In genomic region chr7:49778114-49778901, GRCm38 (mm10) we compare ENCODE assay signal across 8 mouse cellular contexts. TPM values are rescaled to one million over a fixed set of nuclear protein-coding genes. Genes with fewer than 3 reads are reported as not detected.
DNase-seq lines count a peak whose midpoint lies in the region; ATAC-seq and TF ChIP-seq lines count a peak whose summit lies in the region.

Prmt3 (plus strand) TSS chr7:49778346.

- 0 out of 2 replicates have a peak, but pooled peaks have one; percentile 21 for TF ChIP-seq EP300 in ES-Bruce4 (IDR thresholded peaks at IDR 0.05; ENCODE audit: insufficient read depth, low read depth, low read length)

- no peak for TF ChIP-seq POLR2A in ES-Bruce4 (IDR thresholded peaks at IDR 0.05; ENCODE audit: insufficient read depth, low read length)
- TF ChIP-seq POLR2A in lung, adult 2 months (IDR thresholded peaks at IDR 0.05; ENCODE audit: borderline replicate concordance, extremely low read depth, low read depth, low read length): no peak

- H3K9me3 ChIP-seq in ES-Bruce4 (replicated peaks; ENCODE audit: control insufficient read depth, insufficient read depth, low read length, poor library complexity, severe bottlenecking): no peaks in the 10 kb centered on the region
- H3K9me3 ChIP-seq in forebrain, embryonic 14.5 days (replicated peaks; ENCODE audit: control insufficient read depth, low read length): no peaks in the 10 kb centered on the region

- H3K4me3 ChIP-seq in ES-Bruce4 (ENCODE audit: low read depth, low read length): peak within 1 kb of the TSS; percentile 76
- peak within 1 kb of the TSS; percentile 69 for H3K4me3 ChIP-seq in forebrain, embryonic 14.5 days (ENCODE audit: low read depth, low read length)
- H3K4me3 ChIP-seq in lung, adult 2 months (replicated peaks; ENCODE audit: extremely low read depth, low read depth, low read length): peak within 1 kb of the TSS; percentile 56

- peak; percentile 87 for TF ChIP-seq CTCF in ES-Bruce4 (IDR thresholded peaks at IDR 0.05; ENCODE audit: low read depth, low read length)
- peak; percentile 81 for TF ChIP-seq CTCF in lung, adult 2 months (IDR thresholded peaks at IDR 0.05; ENCODE audit: insufficient read depth, low read length)

- no peaks in the 10 kb centered on the region for H3K27me3 ChIP-seq in ES-Bruce4 (ENCODE audit: control insufficient read depth, insufficient read depth, low read length, poor library complexity, severe bottlenecking)
- no peaks in the 10 kb centered on the region for H3K27me3 ChIP-seq in forebrain, embryonic 14.5 days (replicated peaks; ENCODE audit: control insufficient read depth, insufficient read depth, low read length)

- peak within 1 kb of the TSS; percentile 75 for H3K4me2 ChIP-seq in forebrain, embryonic 14.5 days (ENCODE audit: low read length)

- peak within 1 kb of the TSS; percentile 78 for H3K9ac ChIP-seq in ES-Bruce4 (ENCODE audit: low read depth, poor library complexity, severe bottlenecking)
- H3K9ac ChIP-seq in forebrain, embryonic 14.5 days (ENCODE audit: low read length): peak within 1 kb of the TSS; percentile 78

- under 1% methylated on average over 77 of the region's 92 CpGs for WGBS in forebrain, embryonic 14.5 days
- under 1% methylated on average over 83 of the region's 92 CpGs for WGBS in lung, adult 2 months

- peak; percentile 99 for DNase-seq in forebrain, embryonic 14.5 days (ENCODE audit: low spot score)
- DNase-seq in heart, postnatal 25 days (ENCODE audit: low spot score): peak; percentile 88
- peak; percentile 96 to 99 for DNase-seq in layer of hippocampus, adult 18-20 months (ENCODE audit: low spot score in 2 of 2)
- peak; percentile 96 for DNase-seq in lung, adult 2 months
- DNase-seq in thymus, adult 18-20 months: peak; percentile 94 to 96

- peak within 1 kb of the TSS; percentile 60 for H3K27ac ChIP-seq in ES-Bruce4 (ENCODE audit: insufficient read depth, low read length)
- peak within 1 kb of the TSS; percentile 72; the same call in 1 of the 2 replicates for H3K27ac ChIP-seq in forebrain, embryonic 14.5 days (ENCODE audit: low read depth, low read length)

- peaks cover 3% of the 10 kb centered on the region for H3K4me1 ChIP-seq in ES-Bruce4 (ENCODE audit: control insufficient read depth, insufficient read depth, low read length)
- peaks cover 12% of the 10 kb centered on the region for H3K4me1 ChIP-seq in forebrain, embryonic 14.5 days (ENCODE audit: control insufficient read depth, insufficient read depth, low read length)
- H3K4me1 ChIP-seq in lung, adult 2 months (ENCODE audit: control insufficient read depth, insufficient read depth, low read length): peaks cover 6% of the 10 kb centered on the region

- intact Hi-C loops in heart, postnatal 25 days (cut with DNase I): loop anchor here (2.0 kb wide), 1 partner anchor 144 kb away; no protein-coding TSS in a partner anchor

- peak; percentile 89 for ATAC-seq in cerebellum, adult (ENCODE audit: insufficient number of reproducible peaks, low FRiP score, low TSS enrichment)
- peak; percentile 98 for ATAC-seq in forebrain, embryonic 14.5 days
- ATAC-seq in neutrophil, adult 5-6 weeks (ENCODE audit: extremely low read depth, insufficient number of reproducible peaks, low FRiP score, poor library complexity, severe bottlenecking): peak; percentile 92

- H3K36me3 ChIP-seq in ES-Bruce4 (ENCODE audit: control insufficient read depth, insufficient read depth, low read length, poor library complexity, severe bottlenecking): peaks cover 27% of the 10 kb centered on the region
- peaks cover 16% of the 10 kb centered on the region; the same call in 1 of the 2 replicates for H3K36me3 ChIP-seq in forebrain, embryonic 14.5 days (ENCODE audit: control insufficient read depth, insufficient read depth, low read length)

RNA-seq across cellular contexts. Expression of gene Prmt3, which starts in this region (rescaled TPM):
- 83.3 and 84.2 TPM in 2 replicates for polyA plus RNA-seq in ES-Bruce4 (2011; ENCODE audit: insufficient read depth, insufficient read length, low read depth, missing spikeins)
- 50.2 and 57.4 TPM in 2 replicates for polyA plus RNA-seq in forebrain, embryonic 14.5 days (2014; fragmentation: Nextera tagmentation; extraction: Ambion mirVana)
- total RNA-seq in heart, postnatal 25 days (2021): 10 to 100 TPM in 1 of 2 experiments, 1 to 10 TPM in 1; 9.8 to 12.1 TPM
- 10 to 100 TPM; 31.9 to 34.7 TPM for total RNA-seq in layer of hippocampus, adult 18-20 months (2021)
- 13.1 and 23.7 TPM in 2 replicates for polyA plus RNA-seq in lung, adult 2 months (2012; rRNA removed)
- 30.1 and 38.2 TPM in 2 replicates for total RNA-seq in neutrophil, adult 5-6 weeks (2017)

Comparison
In these comparisons a context has a peak if more than half of its experiments do, and no peak if none do; other contexts are left out.
1. Peak in every context shown above with its lines: DNase-seq, ATAC-seq, H3K4me3 ChIP-seq and H3K27ac ChIP-seq.